In genomic region chr4:119071648-119072362, GRCm38 (mm10) we compare ENCODE assay signal across 10 mouse cellular contexts. TPM values are rescaled to one million over a fixed set of nuclear protein-coding genes. Genes with fewer than 3 reads are reported as not detected.
DNase-seq lines count a peak whose midpoint lies in the region; ATAC-seq lines count a peak whose summit lies in the region.
"Had no signal": no experiment of that assay in that cellular context is flagged by ENCODE, and none has a peak within 500 bp of the region (broad histone marks: within the 10 kb centered on the region; RNA-seq: fewer than 3 reads in every experiment).

No protein-coding gene starts in this region.

- H3K9me3 ChIP-seq in forebrain, embryonic 12.5 days, result no peaks in the 10 kb centered on the region
- H3K9me3 ChIP-seq in forebrain, embryonic 15.5 days, result no peaks in the 10 kb centered on the region
- no peaks in the 10 kb centered on the region for H3K9me3 ChIP-seq in lung, embryonic 15.5 days
- H3K9me3 ChIP-seq in hindbrain, embryonic 12.5 days (replicated peaks), result no peaks in the 10 kb centered on the region
- H3K9me3 ChIP-seq in neural tube, embryonic 11.5 days (ENCODE audit: control insufficient read depth, low read length), result no peaks in the 10 kb centered on the region
- no peaks in the 10 kb centered on the region for H3K9me3 ChIP-seq in liver, embryonic 11.5 days (ENCODE audit: control insufficient read depth, low read length)

- H3K36me3 ChIP-seq in forebrain, embryonic 12.5 days (replicated peaks), result no peaks in the 10 kb centered on the region
- H3K36me3 ChIP-seq in forebrain, embryonic 15.5 days, result no peaks in the 10 kb centered on the region
- H3K36me3 ChIP-seq in lung, embryonic 15.5 days, result no peaks in the 10 kb centered on the region
- H3K36me3 ChIP-seq in hindbrain, embryonic 12.5 days, result no peaks in the 10 kb centered on the region
- H3K36me3 ChIP-seq in neural tube, embryonic 11.5 days (ENCODE audit: control insufficient read depth, insufficient read depth, low read length), result no peaks in the 10 kb centered on the region
- no peaks in the 10 kb centered on the region for H3K36me3 ChIP-seq in liver, embryonic 11.5 days (ENCODE audit: control insufficient read depth, insufficient read depth, low read length)

- no peak overlapping the region for H3K4me3 ChIP-seq in forebrain, embryonic 12.5 days (replicated peaks)
- H3K4me3 ChIP-seq in forebrain, embryonic 15.5 days, result no peak overlapping the region
- no peak overlapping the region for H3K4me3 ChIP-seq in lung, embryonic 15.5 days
- no peak overlapping the region for H3K4me3 ChIP-seq in hindbrain, embryonic 12.5 days
- no peak overlapping the region for H3K4me3 ChIP-seq in neural tube, embryonic 11.5 days (ENCODE audit: low read depth, low read length)
- H3K4me3 ChIP-seq in liver, embryonic 11.5 days (ENCODE audit: low read depth, low read length), result no peak overlapping the region

- peak overlapping the region; percentile 39 for H3K4me2 ChIP-seq in forebrain, embryonic 12.5 days
- no peak overlapping the region for H3K4me2 ChIP-seq in forebrain, embryonic 15.5 days (replicated peaks)
- no peak overlapping the region for H3K4me2 ChIP-seq in lung, embryonic 15.5 days
- peak overlapping the region; percentile 49 for H3K4me2 ChIP-seq in hindbrain, embryonic 12.5 days (replicated peaks)
- peak overlapping the region; percentile 23 for H3K4me2 ChIP-seq in neural tube, embryonic 11.5 days (ENCODE audit: low read depth)
- H3K4me2 ChIP-seq in liver, embryonic 11.5 days, result no peak overlapping the region

- DNase-seq in lung, postnatal 10 days, result no peak
- peak; percentile 56 for DNase-seq in neural tube, embryonic 11.5 days (ENCODE audit: low spot score)
- no peak for DNase-seq in liver, embryonic 11.5 days (ENCODE audit: low spot score)
- DNase-seq in adrenal gland, adult 8-10 months, result no peak
- DNase-seq: cerebellum, adult 11 months; lung, postnatal 36 days had no signal

- H3K27me3 ChIP-seq in forebrain, embryonic 12.5 days, result peaks cover 19% of the 10 kb centered on the region
- H3K27me3 ChIP-seq in forebrain, embryonic 15.5 days, result peaks cover 16% of the 10 kb centered on the region; the same call in 1 of the 2 replicates
- H3K27me3 ChIP-seq in lung, embryonic 15.5 days, result peaks cover 18% of the 10 kb centered on the region; the same call in 1 of the 2 replicates
- H3K27me3 ChIP-seq in hindbrain, embryonic 12.5 days, result peaks cover 23% of the 10 kb centered on the region
- H3K27me3 ChIP-seq in neural tube, embryonic 11.5 days (ENCODE audit: control insufficient read depth, insufficient read depth, low read length), result no peaks in the 10 kb centered on the region
- peaks cover 35% of the 10 kb centered on the region for H3K27me3 ChIP-seq in liver, embryonic 11.5 days (replicated peaks; ENCODE audit: control insufficient read depth, insufficient read depth, low read length)

- 2% methylated on average over 19 of the region's 19 CpGs for WGBS in forebrain, embryonic 12.5 days
- WGBS in forebrain, embryonic 15.5 days, result 13% methylated on average over 19 of the region's 19 CpGs
- 25% methylated on average over 19 of the region's 19 CpGs for WGBS in lung, embryonic 15.5 days
- 4% methylated on average over 19 of the region's 19 CpGs for whole genome bisulfite sequencing in hindbrain, embryonic 12.5 days
- WGBS in neural tube, embryonic 11.5 days, result 3% methylated on average over 19 of the region's 19 CpGs
- 31% methylated on average over 19 of the region's 19 CpGs for WGBS in liver, embryonic 11.5 days

- H3K27ac ChIP-seq in forebrain, embryonic 12.5 days, result peak overlapping the region; percentile 56; the same call in 1 of the 2 replicates
- H3K27ac ChIP-seq in forebrain, embryonic 15.5 days (replicated peaks), result no peak overlapping the region
- peak overlapping the region; percentile 89 for H3K27ac ChIP-seq in lung, embryonic 15.5 days
- no peak overlapping the region for H3K27ac ChIP-seq in hindbrain, embryonic 12.5 days
- H3K27ac ChIP-seq in neural tube, embryonic 11.5 days (ENCODE audit: low read depth, low read length), result peak overlapping the region; percentile 39
- no peak overlapping the region for H3K27ac ChIP-seq in liver, embryonic 11.5 days (ENCODE audit: low read depth, low read length)

- H3K9ac ChIP-seq in forebrain, embryonic 12.5 days, result no peak overlapping the region
- no peak overlapping the region for H3K9ac ChIP-seq in forebrain, embryonic 15.5 days (replicated peaks)
- no peak overlapping the region for H3K9ac ChIP-seq in lung, embryonic 15.5 days
- no peak overlapping the region for H3K9ac ChIP-seq in hindbrain, embryonic 12.5 days
- H3K9ac ChIP-seq in neural tube, embryonic 11.5 days (ENCODE audit: low read length), result peak overlapping the region; percentile 42
- H3K9ac ChIP-seq in liver, embryonic 11.5 days (ENCODE audit: low read depth, low read length), result no peak overlapping the region

- ATAC-seq in forebrain, embryonic 12.5 days (ENCODE audit: low FRiP score), result no peak
- ATAC-seq in forebrain, embryonic 15.5 days (replicated peaks), result no peak
- no peak for ATAC-seq in lung, embryonic 15.5 days (ENCODE audit: borderline replicate concordance, extremely low read depth, low FRiP score, low TSS enrichment)
- no peak for ATAC-seq in hindbrain, embryonic 12.5 days (ENCODE audit: low FRiP score)
- peak; percentile 11; the same call in 1 of the 2 replicates for ATAC-seq in neural tube, embryonic 11.5 days (ENCODE audit: insufficient read depth, low FRiP score, low TSS enrichment)
- no peak for ATAC-seq in liver, embryonic 11.5 days (replicated peaks; ENCODE audit: low FRiP score)

- H3K4me1 ChIP-seq in forebrain, embryonic 12.5 days, result peaks cover 41% of the 10 kb centered on the region
- H3K4me1 ChIP-seq in forebrain, embryonic 15.5 days, result peaks cover 21% of the 10 kb centered on the region
- H3K4me1 ChIP-seq in lung, embryonic 15.5 days, result peaks cover 33% of the 10 kb centered on the region
- H3K4me1 ChIP-seq in hindbrain, embryonic 12.5 days, result peaks cover 34% of the 10 kb centered on the region
- peaks cover 11% of the 10 kb centered on the region for H3K4me1 ChIP-seq in neural tube, embryonic 11.5 days (ENCODE audit: control insufficient read depth, insufficient read depth, low read length)
- H3K4me1 ChIP-seq in liver, embryonic 11.5 days (replicated peaks; ENCODE audit: control insufficient read depth, insufficient read depth, low read length), result peaks cover 9% of the 10 kb centered on the region

RNA-seq across cellular contexts. Expression of gene Slc2a1, which starts 36.7 kb away (rescaled TPM):
- 110 and 113 TPM in 2 replicates for polyA plus RNA-seq in forebrain, embryonic 12.5 days (2016; fragmentation: Nextera tagmentation; extraction: Ambion mirVana)
- polyA plus RNA-seq in forebrain, embryonic 15.5 days (2015; fragmentation: Nextera tagmentation; extraction: Ambion mirVana), result 89.5 and 89.7 TPM in 2 replicates
- 83.6 and 87.2 TPM in 2 replicates for polyA plus RNA-seq in lung, embryonic 15.5 days (2015; fragmentation: Nextera tagmentation; extraction: Ambion mirVana)
- polyA plus RNA-seq in hindbrain, embryonic 12.5 days (2016; fragmentation: Nextera tagmentation; extraction: Ambion mirVana), result 103 and 112 TPM in 2 replicates
- 151 and 162 TPM in 2 replicates for polyA plus RNA-seq in neural tube, embryonic 11.5 days (2014; fragmentation: Nextera tagmentation; extraction: Ambion mirVana)
- polyA plus RNA-seq in liver, embryonic 11.5 days (2014; fragmentation: Nextera tagmentation; extraction: Ambion mirVana), result 150 and 153 TPM in 2 replicates
- 10 to 100 TPM; 22.2 to 27.9 (median 26.0) TPM for total RNA-seq in adrenal gland, adult 8-10 months (2022)

Comparison
In these comparisons a context has a peak if more than half of its experiments do, and no peak if none do; other contexts are left out.
1. H3K27ac ChIP-seq: peak in forebrain, embryonic 12.5 days (single experiment), lung, embryonic 15.5 days (single experiment) and neural tube, embryonic 11.5 days (single experiment); none in forebrain, embryonic 15.5 days (single experiment), hindbrain, embryonic 12.5 days (single experiment) and liver, embryonic 11.5 days (single experiment).
2. H3K4me2 ChIP-seq: peak in forebrain, embryonic 12.5 days (single experiment), hindbrain, embryonic 12.5 days (single experiment) and neural tube, embryonic 11.5 days (single experiment); none in forebrain, embryonic 15.5 days (single experiment), lung, embryonic 15.5 days (single experiment) and liver, embryonic 11.5 days (single experiment).